Mouse (Mus musculus): Measurements from ENCODE around the gene Olfr1022.

GRCm38 (mm10) chr2:85846730-85847129 is 21.7 kb upstream of the Olfr1022 start, which contains the start of gene Olfr1020:
- TF ChIP-seq CTCF (IDR thresholded peaks at IDR 0.05; ENCODE audit: borderline replicate concordance, insufficient read depth, low read length), result no peak
- no peak for TF ChIP-seq POLR2A (IDR thresholded peaks at IDR 0.05; ENCODE audit: low read depth, low read length)
